Mouse (Mus musculus): ENCODE measurements around the gene Olfr1193. TPM values are rescaled to one million over a fixed set of nuclear protein-coding genes. Genes with fewer than 3 reads are reported as not detected.

Olfr1193 gene
- not detected in 2 replicates for polyA plus RNA-seq (2015; fragmentation: Nextera tagmentation; extraction: Ambion mirVana)

GRCm38 (mm10) chr2:88675328-88675727 is at the start of gene Olfr1193:
Olfr1193 (plus strand) TSS chr2:88675628.

DNA sequence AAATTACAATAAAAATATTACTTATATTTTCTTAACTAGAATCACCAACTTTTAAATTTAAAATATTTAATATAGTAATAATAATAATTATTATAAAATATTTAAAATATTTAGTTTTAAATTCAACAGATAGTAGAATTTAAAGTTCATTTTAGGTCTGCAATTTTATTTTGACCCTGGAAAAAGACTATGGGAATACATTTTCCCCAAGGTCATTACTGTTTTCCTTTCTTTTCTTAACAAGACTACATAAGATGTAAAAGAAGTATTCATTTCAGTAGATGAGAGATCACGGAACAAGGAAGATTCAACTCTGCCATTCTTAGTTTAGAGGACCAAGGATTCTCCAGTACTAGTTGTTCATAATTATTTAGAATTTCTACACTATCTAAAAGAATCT is 35.2 kb upstream of the Olfr1193 start, which contains the start of gene Olfr1191-ps1:
Gene Olfr1191-ps1 (plus strand): TSS at position 301 of the 400 bp plus-strand sequence.

DNA sequence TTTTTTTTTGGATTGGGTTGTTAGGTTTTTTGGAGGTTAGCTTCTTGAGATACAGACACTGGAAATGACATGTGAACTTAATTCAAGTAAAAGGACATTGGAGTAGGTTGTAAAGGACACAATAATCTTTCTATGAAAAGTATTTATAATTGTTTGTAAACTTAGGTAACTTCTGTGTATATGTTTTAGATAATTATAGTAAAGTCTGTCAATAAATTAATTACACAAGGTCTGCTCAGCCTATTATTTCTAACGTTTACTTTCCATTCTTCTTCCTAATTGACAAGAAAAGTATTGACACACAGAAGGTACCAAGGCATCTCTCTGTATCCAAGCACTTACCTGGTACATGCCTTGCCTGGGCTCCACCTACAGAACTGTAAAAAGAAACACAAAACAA is 27.2 kb upstream of the Olfr1193 start, which contains the start of gene Olfr1192-ps1:
Gene Olfr1192-ps1 (plus strand): TSS at position 301 of the 400 bp plus-strand sequence.

DNA sequence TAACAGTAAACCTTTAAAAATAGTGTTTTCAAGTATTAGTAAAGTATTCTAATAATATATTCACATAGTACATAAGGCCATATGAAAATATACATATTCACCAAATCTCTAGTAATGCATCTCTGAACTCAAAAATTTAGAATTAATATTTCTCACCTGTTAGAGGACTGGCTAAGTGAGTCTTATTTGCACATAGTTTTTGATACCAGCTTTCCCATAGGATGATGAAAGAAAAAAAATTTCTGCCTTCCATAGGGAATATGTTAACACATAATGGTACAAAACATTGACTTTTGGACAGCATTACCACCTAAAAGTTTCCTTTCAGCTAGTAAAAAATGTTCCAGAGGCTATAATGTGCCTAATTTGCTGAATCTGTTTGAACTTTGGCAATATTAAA is 13.7 kb downstream of the Olfr1193 start, which contains the start of gene Olfr1195:
Gene Olfr1195 (minus strand): TSS at position 101 of the 400 bp plus-strand sequence.

DNA sequence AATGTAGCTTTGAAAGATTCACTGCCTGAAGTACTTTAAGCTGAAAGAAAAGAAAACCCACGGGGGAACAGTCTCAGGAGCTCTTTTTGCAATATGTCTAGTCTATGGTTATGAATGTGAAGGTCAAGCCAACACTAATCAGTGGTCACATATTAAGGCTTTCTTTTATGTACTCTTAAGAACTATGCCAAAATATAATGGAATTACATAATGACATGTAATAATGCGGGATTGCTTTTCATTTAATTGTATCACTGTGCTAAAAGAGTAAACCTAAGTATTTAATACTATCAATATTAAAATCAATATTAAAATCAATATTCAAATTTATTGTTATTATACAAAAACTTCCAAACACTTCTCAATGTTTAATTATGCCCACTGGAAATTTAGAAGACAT is 29.1 kb downstream of the Olfr1193 start, which contains the start of gene Olfr1196:
Gene Olfr1196 (minus strand): TSS at position 101 of the 400 bp plus-strand sequence.

Other genes starting within 250 kb of the Olfr1193 start
- not detected in 2 replicates for gene Olfr1181, start 249.5 kb upstream of the Olfr1193 start, polyA plus RNA-seq (2015; fragmentation: Nextera tagmentation; extraction: Ambion mirVana)
- not detected in 2 replicates for gene Gm13757, start 226.5 kb upstream of the Olfr1193 start, polyA plus RNA-seq (2015; fragmentation: Nextera tagmentation; extraction: Ambion mirVana)
- gene Olfr1183, start 220.8 kb upstream of the Olfr1193 start, polyA plus RNA-seq (2015; fragmentation: Nextera tagmentation; extraction: Ambion mirVana), result not detected in 2 replicates
- not detected in 2 replicates for gene Olfr1184, start 192.0 kb upstream of the Olfr1193 start, polyA plus RNA-seq (2015; fragmentation: Nextera tagmentation; extraction: Ambion mirVana)
- gene Olfr1185-ps1, start 182.3 kb upstream of the Olfr1193 start, polyA plus RNA-seq (2015; fragmentation: Nextera tagmentation; extraction: Ambion mirVana), result not detected in 2 replicates
- gene Olfr1186, start 157.1 kb upstream of the Olfr1193 start, polyA plus RNA-seq (2015; fragmentation: Nextera tagmentation; extraction: Ambion mirVana), result not detected in 2 replicates
- not detected in 2 replicates for gene Olfr1188, start 118.7 kb upstream of the Olfr1193 start, polyA plus RNA-seq (2015; fragmentation: Nextera tagmentation; extraction: Ambion mirVana)
- gene Olfr1189, start 89.2 kb upstream of the Olfr1193 start, polyA plus RNA-seq (2015; fragmentation: Nextera tagmentation; extraction: Ambion mirVana), result not detected in 2 replicates
- not detected in 2 replicates for gene Olfr1191-ps1, start 35.1 kb upstream of the Olfr1193 start, polyA plus RNA-seq (2015; fragmentation: Nextera tagmentation; extraction: Ambion mirVana)
- not detected in 2 replicates for gene Olfr1192-ps1, start 27.1 kb upstream of the Olfr1193 start, polyA plus RNA-seq (2015; fragmentation: Nextera tagmentation; extraction: Ambion mirVana)
- gene Olfr1195, start 13.6 kb downstream of the Olfr1193 start, polyA plus RNA-seq (2015; fragmentation: Nextera tagmentation; extraction: Ambion mirVana), result not detected in 2 replicates
- not detected in 2 replicates for gene Olfr1196, start 29.0 kb downstream of the Olfr1193 start, polyA plus RNA-seq (2015; fragmentation: Nextera tagmentation; extraction: Ambion mirVana)
- gene Olfr1197, start 56.7 kb downstream of the Olfr1193 start, polyA plus RNA-seq (2015; fragmentation: Nextera tagmentation; extraction: Ambion mirVana), result not detected in 2 replicates
- not detected in 2 replicates for gene Olfr1198, start 75.7 kb downstream of the Olfr1193 start, polyA plus RNA-seq (2015; fragmentation: Nextera tagmentation; extraction: Ambion mirVana)
- gene Olfr1199, start 84.8 kb downstream of the Olfr1193 start, polyA plus RNA-seq (2015; fragmentation: Nextera tagmentation; extraction: Ambion mirVana), result not detected in 2 replicates
- gene Olfr1200, start 94.9 kb downstream of the Olfr1193 start, polyA plus RNA-seq (2015; fragmentation: Nextera tagmentation; extraction: Ambion mirVana), result not detected in 2 replicates
- not detected in 2 replicates for gene Olfr1201, start 117.4 kb downstream of the Olfr1193 start, polyA plus RNA-seq (2015; fragmentation: Nextera tagmentation; extraction: Ambion mirVana)
- gene Olfr1202, start 138.9 kb downstream of the Olfr1193 start, polyA plus RNA-seq (2015; fragmentation: Nextera tagmentation; extraction: Ambion mirVana), result not detected in 2 replicates
- not detected in 2 replicates for gene Olfr1205, start 154.1 kb downstream of the Olfr1193 start, polyA plus RNA-seq (2015; fragmentation: Nextera tagmentation; extraction: Ambion mirVana)
- gene Olfr1204, start 173.7 kb downstream of the Olfr1193 start, polyA plus RNA-seq (2015; fragmentation: Nextera tagmentation; extraction: Ambion mirVana), result not detected in 2 replicates
- gene Olfr1206, start 187.6 kb downstream of the Olfr1193 start, polyA plus RNA-seq (2015; fragmentation: Nextera tagmentation; extraction: Ambion mirVana), result not detected in 2 replicates
- gene Olfr1208, start 226.7 kb downstream of the Olfr1193 start, polyA plus RNA-seq (2015; fragmentation: Nextera tagmentation; extraction: Ambion mirVana), result not detected in 2 replicates
- gene Olfr1209, start 239.5 kb downstream of the Olfr1193 start, polyA plus RNA-seq (2015; fragmentation: Nextera tagmentation; extraction: Ambion mirVana), result not detected in 2 replicates

Measured in skeletal muscle tissue, postnatal 0 days (tissue).